In genomic region chr4:125871211-125871610, GRCm38 (mm10) we compare ENCODE assay signal across 16 mouse cellular contexts.
"Had no signal": no experiment of that assay in that cellular context is flagged by ENCODE, and none has a peak within 500 bp of the region (broad histone marks: within the 10 kb centered on the region; RNA-seq: fewer than 3 reads in every experiment).

No protein-coding gene starts in this region.

- H3K4me1 ChIP-seq: kidney, embryonic 15.5 days; limb, embryonic 13.5 days; megakaryocyte, embryonic 14.5 days; neural tube, embryonic 12.5 days had no signal

- H3K27ac ChIP-seq: kidney, embryonic 15.5 days; limb, embryonic 13.5 days; liver, embryonic 14.5 days; macrophage; midbrain, embryonic 15.5 days; neural tube, embryonic 12.5 days had no signal

- H3K9me3 ChIP-seq: kidney, embryonic 15.5 days; limb, embryonic 13.5 days; midbrain, embryonic 15.5 days; neural tube, embryonic 12.5 days had no signal

- H3K27me3 ChIP-seq: kidney, embryonic 15.5 days; limb, embryonic 13.5 days; midbrain, embryonic 15.5 days; neural tube, embryonic 12.5 days had no signal

- ATAC-seq: intestine, embryonic 16.5 days; midbrain, embryonic 15.5 days had no signal

- H3K36me3 ChIP-seq: kidney, embryonic 15.5 days; limb, embryonic 13.5 days; midbrain, embryonic 15.5 days; neural tube, embryonic 12.5 days had no signal

- H3K9ac ChIP-seq: kidney, embryonic 15.5 days; limb, embryonic 13.5 days; liver, embryonic 14.5 days; midbrain, embryonic 15.5 days; neural tube, embryonic 12.5 days had no signal

- H3K4me3 ChIP-seq: kidney, embryonic 15.5 days; limb, embryonic 13.5 days; megakaryocyte, embryonic 14.5 days; midbrain, embryonic 15.5 days; neural tube, embryonic 12.5 days had no signal

- DNase-seq: kidney, adult 2 months; kidney, postnatal 36 days; layer of hippocampus, adult 9-11 months; layer of hippocampus, postnatal 36 days; right cerebral cortex, adult 18-20 months; right cerebral cortex, postnatal 25 days; thymus, postnatal 36 days had no signal

- H3K4me2 ChIP-seq: kidney, embryonic 15.5 days; limb, embryonic 13.5 days; midbrain, embryonic 11.5 days; midbrain, embryonic 15.5 days; neural tube, embryonic 12.5 days had no signal
